Mouse (Mus musculus): ENCODE results near the gene Smyd3.

Smyd3 gene

DNA sequence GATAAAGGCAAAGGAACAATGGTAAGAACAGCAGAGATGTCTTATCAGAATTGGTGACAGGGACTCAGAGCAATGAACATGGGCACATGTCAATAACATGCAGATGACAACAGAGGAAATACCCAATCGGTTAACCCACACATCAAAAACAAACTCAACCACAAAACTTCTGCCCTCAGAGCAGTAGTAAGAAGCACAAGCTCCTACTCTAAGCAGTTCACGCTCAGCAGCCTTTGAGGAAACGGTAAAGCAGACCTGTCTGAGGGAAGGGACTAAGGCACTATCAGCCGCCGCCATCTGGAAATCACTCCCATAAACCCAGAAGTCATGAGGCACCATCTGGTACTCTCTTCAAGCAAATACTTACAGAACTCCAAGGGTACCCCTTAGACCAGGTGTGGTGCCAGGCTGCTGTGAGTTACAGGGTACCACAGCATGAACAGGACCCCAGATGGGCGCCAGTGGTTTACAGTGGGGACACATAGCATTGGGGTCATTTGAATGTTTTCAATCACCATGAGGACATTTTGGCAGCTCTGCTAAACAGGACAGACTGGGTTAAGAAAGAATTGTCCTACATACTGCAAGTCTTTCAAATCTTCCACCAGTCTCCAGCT lies 277.1 kb downstream of the Smyd3 start:
- in situ Hi-C loops (cut with MboI; ENCODE audit: low sequenced_read_pairs): no loop called here

DNA sequence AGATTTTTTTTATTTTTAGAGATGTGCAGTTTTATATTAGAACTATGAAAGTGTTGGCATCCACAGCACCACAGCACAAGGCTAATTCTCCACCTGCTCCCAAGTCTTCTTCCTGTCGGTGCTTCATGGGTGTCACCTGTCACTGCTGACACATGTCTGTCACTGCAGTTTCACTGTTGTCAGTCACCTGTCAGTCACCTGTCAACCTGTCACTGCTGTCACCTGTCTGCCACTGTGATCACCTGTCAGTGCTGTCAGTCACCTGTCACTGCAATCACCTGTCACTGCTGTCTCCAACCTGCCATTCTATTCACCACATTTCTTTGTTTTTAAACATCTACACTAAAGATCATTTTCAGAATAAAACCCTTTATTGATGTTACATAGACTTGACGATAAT lies 279.2 kb downstream of the Smyd3 start:
- in situ Hi-C loops (cut with MboI; ENCODE audit: low sequenced_read_pairs): no loop called here

DNA sequence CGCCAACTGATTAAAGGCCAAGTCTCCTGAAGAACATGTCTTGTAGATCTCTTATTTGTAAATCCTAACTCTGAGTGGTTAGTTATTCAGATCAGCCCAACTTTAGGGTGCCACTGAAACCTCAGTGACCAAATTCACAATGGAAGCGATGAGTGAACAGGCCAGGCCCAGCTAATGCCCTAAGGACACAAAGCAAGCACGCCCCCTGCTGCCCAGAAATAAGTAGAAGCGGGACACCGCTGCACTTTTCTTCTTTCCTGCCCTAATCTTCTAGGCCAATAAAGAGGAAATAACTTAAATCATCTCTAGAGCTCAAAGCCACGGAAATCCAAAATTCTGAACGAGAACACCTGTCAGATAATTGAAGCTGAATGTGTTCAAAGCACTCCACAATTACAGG lies 279.9 kb downstream of the Smyd3 start:
- in situ Hi-C loops (cut with MboI; ENCODE audit: low sequenced_read_pairs): no loop called here

DNA sequence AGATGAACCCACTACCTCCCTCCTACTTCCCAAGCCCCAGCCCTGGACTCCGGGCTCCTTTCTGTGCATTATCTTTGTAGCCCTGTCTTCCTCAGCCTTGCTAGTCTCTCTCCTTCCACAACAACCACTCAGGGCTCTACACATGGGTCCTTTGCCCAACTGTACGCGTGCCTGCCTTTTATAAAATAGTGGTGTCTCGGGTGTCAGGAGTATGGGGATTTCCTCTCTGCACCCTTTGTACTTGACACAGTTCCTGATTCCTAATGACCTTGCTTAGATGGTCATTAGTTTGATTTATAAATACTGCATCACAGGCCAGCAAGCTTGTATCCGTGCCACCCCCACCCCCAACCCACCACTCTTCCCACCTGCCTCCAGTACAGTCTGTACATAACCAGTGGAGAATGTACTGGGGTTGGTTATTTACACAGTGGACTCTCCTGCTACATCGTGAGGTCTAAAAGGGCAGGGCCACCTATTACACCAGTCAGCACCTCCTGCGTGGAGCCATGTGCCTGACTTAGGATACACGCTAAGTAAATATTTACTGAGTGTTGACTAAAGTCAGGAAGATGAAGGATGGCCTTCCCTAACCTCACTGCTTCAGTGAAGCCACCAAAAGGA lies 281.5 kb downstream of the Smyd3 start:
- in situ Hi-C loops (cut with MboI; ENCODE audit: low sequenced_read_pairs): no loop called here

DNA sequence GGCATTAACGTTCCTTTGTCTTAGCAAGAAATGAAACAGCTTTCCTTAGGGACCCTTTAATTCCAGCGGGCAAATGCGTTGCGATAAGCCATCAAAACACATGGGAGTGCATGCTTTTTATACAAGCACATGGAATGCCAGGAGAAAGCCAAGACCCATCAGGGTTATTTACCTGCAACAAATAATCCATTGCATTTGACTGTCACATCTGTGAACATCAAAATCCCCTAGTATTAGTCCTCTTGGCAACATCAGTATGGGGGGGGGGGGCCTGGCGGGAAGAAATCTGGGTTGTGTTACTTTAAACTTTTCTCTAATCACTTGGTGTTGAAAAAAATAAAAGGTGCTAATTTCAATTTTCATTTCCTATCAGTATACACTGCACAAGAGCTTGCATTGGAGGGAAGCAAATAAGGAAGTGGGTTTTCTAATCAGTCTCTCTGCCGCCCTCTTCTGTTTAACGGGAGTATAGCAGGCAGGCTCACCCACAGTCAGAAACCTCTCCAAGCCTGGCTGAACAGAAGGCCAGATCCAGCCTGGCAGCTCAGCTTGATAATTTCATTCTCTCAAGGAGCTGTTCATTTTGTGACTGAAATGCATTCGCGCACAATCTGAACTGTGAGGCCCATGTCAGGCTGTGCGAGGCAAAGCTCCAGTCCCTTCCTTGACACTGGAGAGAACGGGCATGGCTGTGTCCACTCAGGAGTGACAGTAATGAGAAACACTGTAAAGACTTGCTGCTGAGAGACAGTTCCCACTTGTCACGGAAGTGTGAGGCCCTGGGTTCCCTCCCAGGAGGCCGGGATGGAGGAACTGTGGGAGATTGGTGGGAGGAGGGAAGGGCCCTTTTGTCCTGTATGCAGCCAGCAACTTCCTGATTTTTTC lies 285.8 kb downstream of the Smyd3 start:
- in situ Hi-C loops (cut with MboI; ENCODE audit: low sequenced_read_pairs): no loop called here

DNA sequence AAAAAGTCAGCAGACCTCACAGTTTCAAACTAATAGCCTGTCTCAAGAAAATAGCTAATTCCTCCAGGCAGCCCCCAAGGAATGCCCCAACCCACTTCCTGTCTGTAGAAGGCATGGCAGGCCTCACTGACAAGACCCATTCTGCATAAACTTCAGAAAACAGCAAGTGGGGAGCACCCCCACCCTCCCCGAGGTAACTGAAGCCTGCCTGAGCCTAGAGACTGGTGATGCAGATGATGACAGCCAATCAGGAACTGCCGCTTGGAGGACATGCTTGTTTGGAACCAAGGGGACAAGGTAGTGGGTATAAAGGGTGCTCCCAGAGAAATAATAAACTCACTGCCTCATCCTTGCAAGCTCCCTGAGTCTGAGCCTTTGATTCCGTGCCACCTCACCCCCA lies 288.3 kb downstream of the Smyd3 start:
- in situ Hi-C loops (cut with MboI; ENCODE audit: low sequenced_read_pairs): no loop called here

DNA sequence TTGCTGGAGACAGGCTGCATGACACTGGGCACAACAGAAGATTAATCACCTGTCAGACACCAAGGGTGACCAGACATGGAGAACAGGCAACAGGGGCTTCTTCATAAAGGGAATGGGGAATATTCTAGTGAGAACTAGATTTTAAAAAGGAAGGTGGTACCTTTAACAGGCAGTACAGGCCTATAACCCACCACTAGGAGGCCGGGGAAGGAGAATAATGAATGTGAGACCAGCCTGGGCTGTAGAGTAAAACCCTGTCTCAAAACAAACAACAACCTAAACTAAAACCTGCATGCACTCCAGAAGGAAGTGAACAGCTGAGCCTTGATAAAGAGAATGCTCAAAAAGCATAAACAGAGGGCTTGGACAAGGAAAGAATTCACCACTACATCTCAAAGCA lies 297.6 kb downstream of the Smyd3 start:
- in situ Hi-C loops (cut with MboI; ENCODE audit: low sequenced_read_pairs): no loop called here

DNA sequence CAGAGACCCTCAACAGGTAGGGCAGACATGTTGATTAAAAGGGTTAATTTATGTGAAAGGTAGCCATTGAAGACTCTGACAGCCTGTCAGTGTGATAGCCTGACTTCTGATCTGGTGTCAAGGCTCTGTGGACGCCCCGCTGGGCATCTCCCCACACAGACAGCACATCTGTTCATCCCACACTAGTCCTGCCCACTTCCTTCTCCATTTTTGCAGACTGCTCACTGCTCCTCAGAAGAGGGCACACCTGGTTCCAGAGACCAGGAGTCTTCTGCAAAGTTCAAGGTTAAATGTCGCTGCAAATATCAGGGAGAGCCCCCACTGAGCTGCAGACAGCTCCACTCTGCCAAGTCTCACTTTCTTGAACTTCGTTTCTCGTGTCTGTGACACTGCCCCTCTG lies 299.8 kb downstream of the Smyd3 start:
- in situ Hi-C loops (cut with MboI; ENCODE audit: low sequenced_read_pairs): no loop called here

DNA sequence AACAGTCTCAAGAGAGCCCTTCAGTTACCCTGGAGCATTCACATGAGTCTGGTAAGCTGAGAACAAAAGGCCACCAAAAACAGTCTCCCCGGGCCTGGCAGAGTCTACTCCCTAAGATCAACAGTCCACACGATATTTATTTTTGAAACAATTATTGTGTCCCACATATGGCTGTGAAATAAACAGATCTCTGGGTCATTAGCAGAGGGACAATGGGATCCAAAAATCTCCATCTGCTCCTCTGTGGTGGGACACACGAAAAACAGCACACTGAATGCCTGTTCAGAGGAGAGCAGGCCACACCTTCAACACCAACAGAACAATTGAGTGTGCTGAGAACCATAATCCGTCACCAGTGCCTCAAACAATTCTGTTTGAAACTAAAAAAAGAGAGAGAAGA lies 300.8 kb downstream of the Smyd3 start:
- in situ Hi-C loops (cut with MboI; ENCODE audit: low sequenced_read_pairs): no loop called here

DNA sequence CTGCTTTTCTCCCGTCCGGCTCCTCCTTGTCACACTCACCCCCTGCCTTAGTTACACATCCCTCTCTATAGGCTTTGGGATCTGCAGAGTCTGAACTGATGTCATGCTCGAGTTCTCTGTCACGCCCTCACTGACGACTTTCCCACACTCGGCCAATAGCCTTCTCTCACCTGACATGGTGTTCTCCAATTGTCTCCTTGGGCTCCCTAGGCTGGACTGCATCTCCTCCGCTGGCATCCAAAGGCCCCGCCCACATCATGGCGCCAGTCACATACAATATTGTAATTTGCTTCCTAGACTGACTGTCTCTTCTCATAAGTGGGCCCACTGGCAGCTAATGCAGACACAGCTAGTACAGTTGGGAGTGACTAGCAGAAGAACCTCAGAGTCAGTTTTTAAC lies 304.5 kb downstream of the Smyd3 start:
- in situ Hi-C loops (cut with MboI; ENCODE audit: low sequenced_read_pairs): no loop called here

DNA sequence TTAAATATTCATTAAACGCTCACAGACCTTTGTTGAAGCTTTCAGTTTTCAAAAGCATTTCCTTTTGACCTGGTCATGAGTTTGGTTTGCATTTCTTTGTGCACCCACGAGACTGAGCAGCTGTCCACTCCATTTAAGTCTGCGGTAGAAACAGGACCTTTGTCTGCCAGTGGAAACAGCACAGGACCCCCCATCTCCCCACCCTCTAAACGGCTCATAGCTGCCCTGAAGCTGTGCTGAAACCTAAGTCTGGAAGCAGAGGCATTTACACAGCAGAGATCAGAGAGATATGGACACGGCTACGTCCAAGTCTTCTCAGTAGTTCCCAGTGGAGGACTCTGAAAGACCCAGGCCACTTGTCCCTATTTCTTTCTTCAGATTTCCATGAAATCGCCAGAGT lies 305.5 kb downstream of the Smyd3 start:
- in situ Hi-C loops (cut with MboI; ENCODE audit: low sequenced_read_pairs): no loop called here

DNA sequence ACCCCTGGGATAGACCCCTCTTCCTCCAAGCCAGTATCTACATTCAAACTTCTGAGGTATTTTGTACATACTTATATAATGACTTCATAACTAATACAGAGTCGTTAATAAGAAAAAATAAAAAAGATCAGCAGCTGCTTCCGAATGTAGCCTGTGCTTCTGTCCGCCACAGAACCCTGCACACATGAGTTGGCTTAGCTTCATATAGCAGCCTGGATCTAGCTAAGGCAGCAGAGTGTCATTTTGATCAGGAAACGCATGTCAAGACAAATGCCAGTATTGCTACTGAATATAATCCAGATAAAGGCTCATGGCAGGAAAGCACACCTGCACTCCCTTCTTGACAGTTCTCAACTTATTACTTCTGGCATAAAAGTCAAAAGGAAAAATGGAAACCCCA lies 306.5 kb downstream of the Smyd3 start:
- in situ Hi-C loops (cut with MboI; ENCODE audit: low sequenced_read_pairs): no loop called here

DNA sequence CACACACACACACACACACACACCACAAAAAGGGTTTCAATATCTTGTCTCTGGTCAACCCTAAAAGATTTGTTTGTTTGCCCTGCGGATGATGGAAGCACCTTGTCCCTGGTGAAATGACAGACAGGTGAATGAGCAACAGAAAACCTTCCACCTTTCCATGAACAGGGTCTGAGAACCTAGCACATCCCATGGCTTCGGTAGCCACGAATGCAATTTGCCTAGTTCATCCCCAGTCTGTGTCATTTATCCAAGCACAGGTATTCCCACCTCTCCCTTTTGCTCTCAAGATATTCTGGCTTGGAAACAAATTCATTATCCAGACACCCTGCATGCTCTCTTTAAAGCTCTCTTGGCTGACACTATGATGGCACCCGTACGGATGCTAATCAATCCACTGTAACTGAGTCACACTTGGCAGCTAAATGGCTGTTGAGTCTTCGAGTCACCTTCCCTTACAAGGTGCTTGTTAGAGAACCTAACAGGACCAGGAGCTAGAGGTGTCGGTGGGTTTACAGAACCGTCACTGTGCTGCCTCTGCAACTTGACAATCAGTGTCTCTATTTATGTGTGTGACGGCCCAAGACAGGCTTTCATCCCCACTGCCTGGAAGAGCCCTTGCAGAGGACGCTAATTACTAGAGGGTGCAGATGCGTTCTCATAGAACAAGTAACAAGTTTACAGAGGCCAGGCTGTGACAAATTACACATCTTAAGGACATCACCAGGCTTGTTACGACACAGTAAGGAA lies 309.8 kb downstream of the Smyd3 start:
- in situ Hi-C loops (cut with MboI; ENCODE audit: low sequenced_read_pairs): no loop called here

DNA sequence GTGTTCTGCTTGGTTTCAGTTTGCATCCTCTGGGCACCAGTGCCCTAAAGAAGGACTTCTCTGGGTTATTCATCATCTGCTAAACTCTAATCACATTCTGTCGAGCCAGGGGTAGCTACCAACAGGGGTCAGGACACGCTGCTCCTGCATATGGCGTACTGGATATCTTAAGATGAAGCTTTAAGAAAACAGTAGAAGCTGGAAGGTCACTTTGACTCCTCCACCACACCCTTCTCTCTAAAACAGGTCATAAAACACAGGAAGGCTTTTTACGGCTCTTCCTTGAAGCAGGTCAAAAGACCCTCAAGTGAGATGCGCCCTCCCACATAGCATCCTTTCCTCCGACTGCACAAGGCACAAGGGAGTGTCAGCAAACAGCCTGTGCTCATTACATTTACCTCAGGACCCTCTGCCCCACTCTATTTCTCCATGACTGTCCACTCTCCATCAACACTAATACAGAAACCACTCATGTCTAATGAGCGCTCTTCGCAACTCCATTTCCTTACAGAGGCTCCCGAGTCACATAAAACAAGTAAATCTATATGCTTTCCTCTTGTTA lies 310.6 kb downstream of the Smyd3 start:
- in situ Hi-C loops (cut with MboI; ENCODE audit: low sequenced_read_pairs): no loop called here

DNA sequence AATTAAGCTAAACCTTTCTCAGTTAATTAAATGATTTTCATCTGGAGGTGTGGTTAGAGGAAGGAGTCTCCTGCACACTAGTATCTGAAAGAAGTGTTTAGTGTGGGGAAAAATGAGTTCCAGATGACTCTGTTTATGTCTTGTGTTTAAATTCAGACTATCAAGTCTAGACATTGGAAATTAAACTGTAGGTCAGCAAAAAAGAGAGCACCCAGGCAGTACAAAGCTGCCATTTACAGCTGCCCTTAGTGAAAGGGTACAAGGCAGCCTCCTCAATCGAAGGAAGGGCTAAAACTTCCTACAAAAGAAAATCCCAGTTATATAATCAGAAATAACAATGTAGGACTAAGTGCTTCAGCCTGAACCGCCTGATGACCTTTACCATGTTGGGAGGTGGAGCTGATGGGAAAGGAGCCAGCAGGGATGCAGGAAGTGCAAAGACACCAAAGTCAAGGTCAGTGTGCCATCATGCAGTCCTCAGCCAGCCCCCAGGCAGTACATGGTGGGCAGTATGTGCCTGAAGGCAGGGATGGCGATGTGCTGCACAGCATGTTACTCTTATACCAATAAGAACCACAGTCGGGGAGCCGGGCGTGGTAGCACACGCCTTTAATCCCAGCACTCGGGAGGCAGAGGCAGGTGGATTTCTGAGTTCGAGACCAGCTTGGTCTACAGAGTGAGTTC lies 319.2 kb downstream of the Smyd3 start:
- in situ Hi-C loops (cut with MboI; ENCODE audit: low sequenced_read_pairs): no loop called here

DNA sequence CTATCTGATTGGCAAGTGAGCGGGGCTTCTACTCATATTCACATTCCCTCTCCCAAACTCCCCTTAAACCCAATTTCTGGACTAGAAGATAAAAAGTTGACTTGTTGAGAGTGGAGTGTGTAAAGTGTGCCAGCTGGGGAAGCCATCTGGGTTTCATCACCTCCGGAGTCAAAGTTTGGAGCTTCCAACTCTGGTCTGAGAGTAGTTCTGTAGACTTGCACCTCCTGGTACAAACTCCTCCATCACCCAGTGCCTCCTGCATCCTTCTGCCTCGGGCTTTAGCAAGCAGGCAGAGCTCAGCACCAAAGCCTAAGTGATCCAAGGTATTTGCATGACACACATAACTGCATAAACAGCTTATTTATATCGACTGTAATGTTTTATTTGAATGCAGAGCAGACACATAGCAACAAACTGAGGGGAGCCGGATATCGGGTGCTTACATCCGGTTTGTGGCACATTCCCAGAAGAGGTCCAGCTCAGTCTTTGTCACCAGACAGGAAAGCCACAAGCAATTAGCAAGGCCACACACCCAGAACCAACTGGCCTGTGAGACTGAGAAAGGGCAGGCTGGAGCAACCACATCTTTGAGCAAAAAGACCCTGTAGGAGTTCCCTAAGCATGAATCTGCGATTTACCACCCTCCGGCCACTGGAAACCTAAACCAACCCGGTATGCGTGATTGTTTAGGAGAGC lies 319.9 kb downstream of the Smyd3 start:
- in situ Hi-C loops (cut with MboI; ENCODE audit: low sequenced_read_pairs): no loop called here

DNA sequence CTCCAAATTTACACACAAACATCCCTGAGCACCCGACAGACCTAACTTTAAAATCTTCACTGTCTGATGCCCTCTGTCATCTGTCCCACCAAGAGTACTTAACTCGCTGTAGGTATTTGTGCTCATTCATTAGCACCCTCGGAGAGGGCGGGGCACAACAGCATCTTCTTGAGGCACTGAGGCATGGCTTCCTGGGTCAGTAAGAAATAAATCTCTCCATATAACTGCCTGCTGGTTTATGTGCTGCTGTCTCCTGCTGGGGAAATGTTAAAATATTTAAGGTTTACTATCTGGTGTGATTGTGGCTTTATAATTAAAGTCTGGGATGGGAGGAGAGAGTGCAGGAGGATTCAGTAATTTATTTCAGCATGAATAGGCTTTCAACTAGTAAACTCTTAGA lies 320.7 kb downstream of the Smyd3 start:
- in situ Hi-C loops (cut with MboI; ENCODE audit: low sequenced_read_pairs): no loop called here

DNA sequence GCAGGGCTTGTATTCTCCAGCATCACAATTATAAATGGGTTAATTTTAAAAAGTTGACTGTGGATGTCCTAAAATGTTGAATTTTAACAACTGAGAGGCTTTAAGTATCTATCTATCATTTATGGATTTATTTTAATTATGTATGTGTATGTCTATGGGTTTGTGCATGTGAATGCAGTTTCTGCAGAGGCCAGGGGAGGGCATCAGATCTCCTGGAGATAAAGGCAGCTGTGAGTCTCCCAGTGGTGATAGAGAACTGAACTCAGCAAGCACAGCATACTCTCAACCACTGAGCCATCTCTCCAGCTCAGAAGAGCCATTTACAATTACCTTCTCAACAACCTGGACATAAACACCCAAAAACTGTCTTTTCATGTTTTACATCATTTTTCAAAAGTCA lies 321.4 kb downstream of the Smyd3 start:
- in situ Hi-C loops (cut with MboI; ENCODE audit: low sequenced_read_pairs): no loop called here

DNA sequence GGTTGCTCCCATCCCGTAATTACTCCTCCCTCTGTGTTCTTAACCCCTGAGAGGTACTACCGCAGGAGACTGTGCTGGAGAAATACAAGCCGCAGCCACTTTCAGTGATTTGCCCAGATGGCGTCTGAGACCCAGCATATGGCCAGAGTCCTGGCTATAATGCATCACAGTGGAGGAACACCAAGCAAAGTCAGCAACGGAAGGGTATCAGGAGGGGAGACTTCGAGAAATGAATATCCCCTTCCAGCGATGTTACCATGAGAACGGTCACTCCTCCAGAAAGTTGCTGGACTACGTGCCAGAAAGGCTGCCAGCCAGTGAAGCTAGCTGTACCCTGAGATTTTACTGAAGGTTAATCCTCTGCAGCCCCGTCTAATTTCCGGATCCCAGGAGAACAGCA lies 325.1 kb downstream of the Smyd3 start:
- in situ Hi-C loops (cut with MboI; ENCODE audit: low sequenced_read_pairs): no loop called here

DNA sequence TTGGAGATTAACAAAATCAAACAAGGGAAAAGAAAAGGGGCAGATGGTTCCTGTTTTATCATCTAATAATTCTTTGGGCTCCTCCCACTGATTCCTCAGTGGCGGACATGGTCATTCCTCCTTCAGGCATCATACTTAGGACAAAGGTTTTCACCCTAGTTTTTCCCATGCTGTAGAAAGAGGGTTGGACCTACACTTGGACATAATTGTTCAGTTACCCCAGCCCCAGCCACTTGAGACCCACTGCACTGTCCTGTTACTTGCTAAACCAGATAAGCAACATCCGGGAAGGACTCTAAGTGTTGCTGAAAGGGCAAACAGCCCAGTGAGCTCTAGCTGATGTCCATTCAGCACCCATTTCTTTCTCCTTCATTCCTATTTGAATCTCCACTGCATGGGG lies 327.0 kb downstream of the Smyd3 start:
- in situ Hi-C loops (cut with MboI; ENCODE audit: low sequenced_read_pairs): no loop called here

Data from CH12F3 (cell line).